Mouse (Mus musculus): ENCODE data around the gene Olfr603.
"Not testable (repeated sequence)": the region's sequence is repeated elsewhere in the genome, so short reads cannot be mapped to it uniquely, and the experiment has no call there.

GRCm38 (mm10) chr7:103406521-103407055 lies 20.6 kb upstream of the Olfr603 start:
- not testable (repeated sequence) for TF ChIP-seq CTCF, EP300 (IDR thresholded peaks at IDR 0.05)
